Mouse (Mus musculus): ENCODE measurements around the gene Kcp.

Gene Kcp

GRCm38 (mm10) chr6:29507447-29508309, at the start of gene Kcp:
Gene Kcp, minus strand, starts transcription at chr6:29507952.
- no peak for DNase-seq (ENCODE audit: low read depth, low spot score)

DNA sequence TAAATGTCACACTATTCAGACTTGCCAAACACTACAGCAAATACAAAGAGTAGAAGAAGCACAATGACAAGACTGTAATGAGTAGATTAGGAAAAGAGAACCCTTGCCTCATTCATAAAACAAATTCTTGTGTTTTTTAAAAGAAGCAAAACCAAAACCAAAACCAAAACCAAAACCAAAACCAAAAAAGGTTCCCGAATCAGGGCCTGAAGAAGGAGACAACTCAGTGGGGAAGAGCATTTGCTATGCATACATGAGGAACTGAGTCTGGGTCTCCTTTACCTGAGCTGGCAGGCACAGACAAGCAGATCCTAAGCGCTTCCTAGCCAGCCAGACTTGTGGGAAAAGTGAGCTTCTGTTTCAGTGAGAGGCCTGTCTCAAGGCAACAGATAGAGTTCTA, 49.4 kb upstream of the Kcp start:
- DNase-seq (ENCODE audit: low read depth, low spot score), result no peak

GRCm38 (mm10) chr6:29552526-29552925, 44.8 kb upstream of the Kcp start:
- DNase-seq (ENCODE audit: low read depth, low spot score), result no peak

DNA sequence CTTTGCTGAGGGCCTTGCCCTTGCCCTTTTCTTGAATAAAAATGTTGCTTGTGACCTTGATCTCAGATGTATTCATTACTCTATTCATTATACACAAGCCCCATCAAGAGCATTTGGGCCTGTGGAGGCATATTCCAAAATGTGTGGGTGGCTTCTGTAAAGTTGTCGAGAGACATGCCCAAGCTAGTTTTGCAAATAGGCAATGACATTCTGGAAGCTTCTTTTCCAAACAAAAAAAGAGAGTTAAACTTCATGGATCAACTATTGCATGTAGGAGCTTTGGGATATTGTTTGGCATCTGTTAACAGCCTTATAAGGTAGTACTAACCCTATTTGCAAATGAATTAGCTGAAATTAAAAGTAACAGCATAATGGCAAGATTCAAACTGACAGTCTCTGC, 40.3 kb upstream of the Kcp start:
- DNase-seq (ENCODE audit: low read depth, low spot score), result no peak

DNA sequence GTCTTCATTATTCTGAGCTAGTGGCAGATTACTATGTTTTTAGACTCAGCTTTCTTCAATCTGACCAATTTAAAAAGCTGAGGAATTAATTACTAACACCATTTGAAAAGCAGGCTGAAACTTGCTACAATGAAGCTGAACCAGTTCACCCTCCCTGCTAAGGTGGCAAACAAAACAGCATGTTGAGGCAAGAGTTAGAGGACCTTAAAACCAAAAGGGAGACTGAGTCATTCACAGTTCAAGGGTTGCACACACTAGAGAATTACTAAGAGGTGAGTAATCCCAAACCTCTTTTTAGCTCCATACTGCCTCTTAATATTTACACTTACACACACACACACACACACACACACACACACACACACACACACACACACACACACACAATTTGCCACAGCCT, 39.8 kb upstream of the Kcp start:
- DNase-seq (ENCODE audit: low read depth, low spot score), result no peak

- DNase-seq (ENCODE audit: low read depth, low spot score), result no peak
Observed at GRCm38 (mm10) chr6:29545611-29546010, 37.9 kb upstream of the Kcp start.

GRCm38 (mm10) chr6:29540956-29541355, 33.2 kb upstream of the Kcp start:
- no peak for DNase-seq (ENCODE audit: low read depth, low spot score)

- no peak for DNase-seq (ENCODE audit: low read depth, low spot score)
Observed at GRCm38 (mm10) chr6:29540223-29540622, 32.5 kb upstream of the Kcp start.

DNA sequence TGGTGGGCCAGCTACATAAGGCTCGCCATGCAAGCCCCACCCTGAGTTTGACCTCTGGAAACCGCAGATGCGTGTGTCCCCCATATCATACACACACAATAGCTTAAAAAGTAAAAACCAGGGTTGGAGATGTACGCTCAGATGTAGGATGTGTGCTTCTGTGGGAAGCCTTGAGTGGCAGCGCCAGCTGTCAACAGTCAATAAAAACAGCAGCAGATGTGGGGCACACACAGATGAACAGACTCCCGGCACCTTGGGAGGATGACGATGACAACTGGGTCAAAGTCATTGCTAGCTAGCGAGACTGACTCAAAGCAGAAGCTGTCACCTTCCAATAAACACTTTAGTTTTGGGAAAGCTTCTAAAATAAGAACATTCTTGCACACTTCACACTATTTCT, 31.8 kb upstream of the Kcp start:
- DNase-seq (ENCODE audit: low read depth, low spot score), result no peak

DNA sequence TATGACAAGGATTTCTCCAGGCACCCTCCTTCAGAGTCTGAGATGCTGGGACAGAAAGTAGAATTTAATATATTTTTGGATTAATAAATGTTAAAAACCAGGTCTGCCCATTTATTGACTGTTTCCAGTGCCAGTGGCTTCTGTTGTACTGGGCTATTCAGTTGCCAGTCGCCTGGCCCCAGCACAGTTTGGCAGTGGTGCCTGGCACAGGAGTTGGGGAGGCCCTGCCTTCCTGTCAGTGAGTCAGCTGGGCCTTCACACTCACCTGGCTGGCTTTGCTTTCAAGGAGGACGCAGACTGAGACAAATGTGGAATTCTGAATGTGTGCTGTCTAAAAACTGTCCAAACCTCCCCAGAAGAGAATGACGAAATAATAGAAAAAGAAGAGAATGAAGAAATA, 29.5 kb upstream of the Kcp start:
- no peak for DNase-seq (ENCODE audit: low read depth, low spot score)

GRCm38 (mm10) chr6:29536651-29537193, 29.0 kb upstream of the Kcp start:
- DNase-seq (ENCODE audit: low read depth, low spot score), result no peak

- no peak for DNase-seq (ENCODE audit: low read depth, low spot score)
Observed at GRCm38 (mm10) chr6:29535316-29535715, 27.6 kb upstream of the Kcp start.

DNA sequence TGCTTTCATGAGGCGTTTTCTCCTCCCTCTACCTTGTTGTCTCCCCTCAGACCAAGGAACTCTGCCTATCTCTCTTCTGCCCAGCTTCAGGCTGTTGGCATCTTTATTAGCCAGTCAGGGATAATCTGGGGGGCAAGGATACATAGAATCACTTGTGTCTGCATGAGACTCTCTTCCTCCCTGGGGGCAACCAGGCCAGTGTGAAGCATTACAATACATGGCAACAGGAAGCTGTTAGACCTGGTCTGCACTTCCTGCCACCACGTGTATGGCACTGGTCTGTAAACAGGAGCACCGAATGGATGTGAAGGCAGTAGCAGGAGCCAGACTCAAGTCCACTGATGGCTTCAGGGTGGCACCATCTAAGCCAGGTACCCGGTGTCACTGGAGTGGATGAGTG, 22.3 kb upstream of the Kcp start:
- DNase-seq (ENCODE audit: low read depth, low spot score), result no peak

DNA sequence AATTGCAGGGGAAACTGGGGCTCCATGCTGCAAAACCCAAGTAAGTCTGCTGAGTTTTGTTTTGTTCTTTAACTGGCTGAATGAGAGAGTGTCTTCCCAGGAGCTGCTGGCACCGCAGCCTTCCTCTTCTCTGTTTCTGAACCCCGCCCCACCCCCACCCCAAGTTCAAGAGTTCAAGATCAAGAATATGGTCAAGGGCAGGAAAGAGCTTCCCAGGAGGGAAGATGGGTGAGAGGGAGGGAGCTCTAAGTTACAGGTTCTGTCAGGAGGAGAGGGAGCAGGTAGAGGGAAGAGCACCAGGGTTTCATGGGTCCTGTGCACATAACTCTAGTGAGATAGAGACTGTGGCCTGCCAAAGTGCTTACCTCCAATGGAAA, 21.7 kb upstream of the Kcp start:
- no peak for DNase-seq (ENCODE audit: low read depth, low spot score)

- DNase-seq (ENCODE audit: low read depth, low spot score), result peak; percentile 43
Observed at GRCm38 (mm10) chr6:29528561-29529443, 21.1 kb upstream of the Kcp start.

DNA sequence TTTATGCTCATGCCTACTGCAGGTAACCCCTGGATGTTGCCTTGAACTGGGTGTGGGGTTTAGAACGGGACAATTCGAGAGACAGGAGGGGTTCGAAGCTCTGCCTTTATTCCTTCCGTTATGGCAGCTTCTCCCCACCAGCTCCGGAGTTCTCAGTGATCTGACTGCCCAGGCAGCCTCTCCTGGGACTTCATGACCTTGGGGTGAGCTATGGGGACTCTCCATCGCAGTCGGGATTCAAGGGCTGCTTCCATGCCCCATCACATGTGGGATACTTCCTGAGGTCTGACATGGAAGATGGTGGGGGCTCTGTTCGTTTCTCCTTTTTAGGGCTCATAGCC, 20.4 kb upstream of the Kcp start:
- DNase-seq (ENCODE audit: low read depth, low spot score), result no peak

DNA sequence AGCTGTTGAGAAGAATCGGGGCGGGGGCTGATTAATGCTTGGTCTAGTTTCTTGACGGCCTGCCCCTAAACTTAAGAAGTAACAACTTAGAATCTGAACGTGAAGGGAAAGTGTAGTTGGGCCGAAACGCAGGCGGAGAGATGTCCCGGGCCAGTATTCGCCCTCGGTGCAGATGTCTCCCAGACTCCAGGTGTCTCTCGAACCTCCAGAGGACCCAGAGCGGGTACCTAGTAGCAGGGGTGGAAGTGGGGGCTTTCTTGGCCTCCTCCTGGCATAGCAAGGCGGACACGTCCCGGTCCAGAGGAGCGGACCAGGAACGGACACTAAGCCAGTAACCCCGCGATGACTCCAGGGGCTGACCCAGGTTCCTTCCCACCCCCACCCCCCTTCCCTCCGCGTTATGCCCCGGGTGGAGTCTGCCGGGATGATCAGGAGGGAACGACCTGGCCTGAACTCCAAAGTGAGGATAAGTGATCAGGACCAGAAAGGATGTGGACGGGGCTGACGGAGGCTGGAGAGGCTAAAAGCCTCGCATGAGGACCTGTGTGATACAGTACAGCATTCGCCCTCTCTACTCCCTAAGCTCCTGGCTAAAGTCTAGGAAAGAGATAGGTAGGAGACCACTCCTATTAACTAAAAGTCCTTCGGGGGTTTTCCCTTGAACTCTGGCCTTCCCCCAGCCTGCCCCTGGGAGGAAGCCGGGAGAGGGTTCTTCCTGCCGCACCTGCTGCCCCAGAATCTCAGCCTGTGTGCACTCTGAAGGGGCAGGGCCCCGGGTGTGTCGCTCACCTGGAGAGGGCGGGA, 19.8 kb upstream of the Kcp start:
- no peak for DNase-seq (ENCODE audit: low read depth, low spot score)

DNA sequence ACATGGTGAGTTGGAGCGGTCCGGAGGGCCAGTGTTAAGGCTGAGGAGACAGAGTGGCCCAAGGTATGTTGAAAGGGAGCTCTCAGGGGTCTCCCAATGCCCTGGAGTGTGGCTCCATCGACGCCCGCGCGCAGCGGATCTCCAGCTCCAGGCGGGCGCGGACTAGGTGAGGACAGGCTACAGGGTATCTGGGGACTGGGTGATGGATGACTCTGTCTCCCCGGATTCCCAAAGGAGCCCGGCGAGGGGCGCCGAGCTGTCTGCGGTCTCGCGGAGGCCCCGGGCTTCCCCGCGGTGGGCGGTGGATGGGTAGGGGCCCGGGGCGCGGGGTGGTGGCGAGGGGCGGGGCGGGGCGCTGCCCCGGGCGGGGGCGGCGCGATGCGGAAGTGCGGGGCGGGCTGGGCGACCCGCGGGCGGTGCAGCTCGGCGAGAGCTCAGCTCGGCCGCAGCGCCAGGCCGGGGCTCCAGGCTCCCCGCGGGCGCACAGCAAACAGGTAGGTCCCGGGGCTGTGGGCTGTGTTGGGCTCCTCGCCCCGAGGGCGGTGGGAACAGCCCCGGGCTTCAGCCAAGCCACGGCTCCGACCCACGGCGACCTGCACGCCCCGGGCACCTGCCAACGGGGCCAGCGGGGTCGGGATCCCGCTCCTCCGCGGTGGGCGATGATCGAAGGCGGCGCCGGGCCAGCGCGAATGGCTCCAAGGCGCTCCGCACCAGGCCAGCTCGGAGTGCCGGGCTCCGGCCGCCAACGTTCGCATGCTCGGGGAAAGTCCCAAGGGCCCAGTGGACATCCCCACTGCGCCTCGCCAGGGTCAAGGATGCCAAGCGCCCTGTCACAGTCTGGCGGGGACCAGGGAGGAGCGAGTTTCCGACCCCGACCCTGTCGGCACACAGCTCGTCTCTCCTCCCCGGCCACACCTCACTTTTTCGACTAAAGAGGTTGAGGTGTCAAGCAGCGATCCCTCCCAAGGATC, 18.8 kb upstream of the Kcp start, which contains the start of gene Irf5:
TSS of gene Irf5 (plus strand) at position 345 of the 971 bp plus-strand sequence.
- no peak for DNase-seq (ENCODE audit: low read depth, low spot score)

DNA sequence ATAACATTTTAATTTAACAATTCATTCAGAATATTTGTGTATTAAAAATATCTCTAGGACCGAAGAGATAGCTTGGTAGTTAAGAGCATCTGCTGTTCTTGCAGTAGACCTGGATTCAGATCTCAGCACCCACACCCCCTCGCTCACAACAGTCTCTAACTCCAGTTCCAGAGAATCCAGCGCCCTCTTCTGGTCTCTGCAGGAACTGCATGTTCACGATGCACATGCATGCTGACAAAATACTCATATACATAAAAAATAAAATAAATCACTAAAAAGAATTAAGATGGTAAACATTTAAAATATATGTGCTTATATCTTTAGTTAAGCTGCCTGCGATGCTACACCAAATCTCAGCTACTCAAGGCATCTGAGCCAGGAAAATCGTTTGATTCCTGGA, 17.5 kb upstream of the Kcp start:
- no peak for DNase-seq (ENCODE audit: low read depth, low spot score)

- DNase-seq (ENCODE audit: low read depth, low spot score), result no peak
Observed at GRCm38 (mm10) chr6:29524034-29524489, 16.3 kb upstream of the Kcp start.
